Mouse (Mus musculus): ENCODE results near the gene Large1. TPM values are rescaled to one million over a fixed set of nuclear protein-coding genes. Genes with fewer than 3 reads are reported as not detected.

Gene Large1
- polyA plus RNA-seq, 1 experiment from 2014 or later: 5.8 TPM

DNA sequence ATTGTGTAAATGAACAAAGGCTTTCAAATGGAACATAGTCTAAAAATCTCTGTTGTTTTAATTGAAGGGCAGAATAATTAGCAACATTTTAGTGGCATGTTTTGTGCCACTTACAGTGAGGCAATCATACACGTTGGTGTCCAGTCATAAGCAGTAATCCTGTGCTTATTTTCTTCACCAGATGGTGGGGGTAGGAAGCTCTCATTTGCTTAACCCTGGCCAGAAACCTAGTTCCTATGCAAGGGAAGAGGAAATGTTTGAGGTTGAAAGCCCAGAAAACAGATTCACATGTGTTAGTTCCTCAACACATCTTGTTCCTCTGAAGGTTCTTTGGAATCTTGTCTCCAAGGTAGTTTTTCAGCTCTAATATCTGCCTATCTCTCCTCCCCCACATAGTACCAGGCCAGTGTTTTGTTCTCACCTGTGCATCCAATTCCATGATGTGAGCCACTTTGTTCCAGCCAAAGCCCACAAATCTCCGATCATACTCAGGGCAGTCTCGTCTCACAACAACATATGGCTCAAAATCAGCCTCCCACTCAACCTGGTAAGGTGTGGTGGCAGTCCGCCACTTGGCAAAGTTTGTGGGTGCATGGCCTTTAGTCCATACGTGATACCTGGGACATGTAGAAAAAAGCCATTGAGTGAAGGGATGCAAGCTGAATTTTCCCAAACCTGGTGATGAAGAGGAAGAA lies 535.5 kb downstream of the Large1 start:
- Histone ChIP-seq H3K9me3 (no peaks in the 10 kb centered on the region), H3K27ac (no peak overlapping the region), H3K9ac (no peak overlapping the region), H3K4me2 (no peak overlapping the region), H3K36me3 (no peaks in the 10 kb centered on the region), H3K27me3 (no peaks in the 10 kb centered on the region), H3K4me1 (no peaks in the 10 kb centered on the region), H3K4me3 (no peak overlapping the region)
- no peak for ATAC-seq (ENCODE audit: borderline replicate concordance, extremely low read depth, low FRiP score, low TSS enrichment)
- 85% methylated on average over 5 of the region's 5 CpGs for WGBS

DNA sequence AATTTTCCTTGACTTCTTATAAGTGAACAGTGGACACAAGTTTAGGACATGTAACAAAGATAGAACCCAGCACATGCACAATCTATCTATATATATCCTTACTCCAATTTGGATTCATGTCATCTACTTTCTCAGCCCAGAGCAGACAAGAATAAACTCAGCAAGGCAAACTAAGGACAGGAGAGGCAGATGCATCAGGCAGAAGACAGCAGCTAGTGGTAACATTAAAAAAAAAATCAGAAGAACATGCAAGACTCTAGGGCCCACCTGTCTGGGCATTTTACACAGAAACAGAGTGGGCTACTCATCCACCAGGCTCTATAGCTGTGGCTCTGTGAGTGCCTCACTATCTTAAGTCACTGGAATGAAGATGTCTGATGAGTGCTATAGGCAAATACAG lies 536.7 kb downstream of the Large1 start:
- Histone ChIP-seq H3K36me3 (no peaks in the 10 kb centered on the region), H3K9ac (no peak overlapping the region), H3K4me2 (no peak overlapping the region), H3K9me3 (no peaks in the 10 kb centered on the region), H3K4me1 (no peaks in the 10 kb centered on the region), H3K27ac (no peak overlapping the region), H3K4me3 (no peak overlapping the region), H3K27me3 (no peaks in the 10 kb centered on the region)
- ATAC-seq (ENCODE audit: borderline replicate concordance, extremely low read depth, low FRiP score, low TSS enrichment): no peak

GRCm38 (mm10) chr8:72815681-72816080 lies 537.7 kb downstream of the Large1 start:
- ATAC-seq (ENCODE audit: borderline replicate concordance, extremely low read depth, low FRiP score, low TSS enrichment): no peak
- Histone ChIP-seq H3K9me3 (no peaks in the 10 kb centered on the region), H3K4me2 (no peak overlapping the region), H3K9ac (no peak overlapping the region), H3K27me3 (no peaks in the 10 kb centered on the region), H3K36me3 (no peaks in the 10 kb centered on the region), H3K4me3 (no peak overlapping the region), H3K4me1 (no peaks in the 10 kb centered on the region), H3K27ac (no peak overlapping the region)
- WGBS: 80% methylated on average over 7 of the region's 7 CpGs

- Histone ChIP-seq H3K9me3 (no peaks in the 10 kb centered on the region), H3K4me1 (no peaks in the 10 kb centered on the region), H3K4me3 (no peak overlapping the region), H3K36me3 (no peaks in the 10 kb centered on the region), H3K4me2 (no peak overlapping the region), H3K27ac (no peak overlapping the region), H3K9ac (no peak overlapping the region), H3K27me3 (no peaks in the 10 kb centered on the region)
- WGBS: 89% methylated on average over 3 of the region's 3 CpGs
- no peak for ATAC-seq (ENCODE audit: borderline replicate concordance, extremely low read depth, low FRiP score, low TSS enrichment)
Measured at GRCm38 (mm10) chr8:72812690-72813089, 540.6 kb downstream of the Large1 start.

- Histone ChIP-seq H3K27ac (no peak overlapping the region), H3K4me2 (no peak overlapping the region), H3K4me1 (no peaks in the 10 kb centered on the region), H3K9me3 (no peaks in the 10 kb centered on the region), H3K4me3 (no peak overlapping the region), H3K9ac (no peak overlapping the region), H3K27me3 (no peaks in the 10 kb centered on the region), H3K36me3 (no peaks in the 10 kb centered on the region)
- WGBS: 81% methylated on average over 2 of the region's 2 CpGs
- no peak for ATAC-seq (ENCODE audit: borderline replicate concordance, extremely low read depth, low FRiP score, low TSS enrichment)
Measured at GRCm38 (mm10) chr8:72801583-72801982, 551.8 kb downstream of the Large1 start.

DNA sequence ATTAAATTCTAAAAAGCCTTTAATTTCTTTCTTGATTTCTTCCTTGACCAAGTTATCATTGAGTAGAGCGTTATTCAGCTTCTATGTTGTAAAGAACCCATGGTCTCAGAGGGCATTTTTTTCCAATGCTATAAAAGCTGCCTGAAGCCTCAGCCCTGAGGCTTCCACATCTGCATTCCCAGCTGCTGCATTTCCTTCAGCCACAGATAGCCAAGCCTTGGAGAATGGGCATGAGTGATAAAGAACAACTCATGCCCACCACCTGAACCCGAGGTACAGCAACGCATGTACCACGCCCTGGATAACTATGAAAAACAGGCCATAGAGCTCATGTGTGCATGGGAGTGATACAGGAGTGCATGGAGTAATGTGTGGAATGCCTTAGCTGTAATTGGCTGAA lies 572.7 kb downstream of the Large1 start:
- Histone ChIP-seq H3K27ac (no peak overlapping the region), H3K4me2 (no peak overlapping the region), H3K27me3 (no peaks in the 10 kb centered on the region), H3K4me1 (no peaks in the 10 kb centered on the region), H3K9ac (no peak overlapping the region), H3K36me3 (no peaks in the 10 kb centered on the region), H3K4me3 (no peak overlapping the region), H3K9me3 (no peaks in the 10 kb centered on the region)
- WGBS: 91% methylated on average over 4 of the region's 4 CpGs
- no peak for ATAC-seq (ENCODE audit: borderline replicate concordance, extremely low read depth, low FRiP score, low TSS enrichment)

GRCm38 (mm10) chr8:72777797-72778196 lies 575.5 kb downstream of the Large1 start:
- Histone ChIP-seq H3K9ac (no peak overlapping the region), H3K36me3 (no peaks in the 10 kb centered on the region), H3K4me2 (no peak overlapping the region), H3K27me3 (no peaks in the 10 kb centered on the region), H3K9me3 (no peaks in the 10 kb centered on the region), H3K27ac (no peak overlapping the region), H3K4me1 (no peaks in the 10 kb centered on the region), H3K4me3 (no peak overlapping the region)
- no peak for ATAC-seq (ENCODE audit: borderline replicate concordance, extremely low read depth, low FRiP score, low TSS enrichment)
- WGBS: 74% methylated on average over 1 of the region's 1 CpGs

DNA sequence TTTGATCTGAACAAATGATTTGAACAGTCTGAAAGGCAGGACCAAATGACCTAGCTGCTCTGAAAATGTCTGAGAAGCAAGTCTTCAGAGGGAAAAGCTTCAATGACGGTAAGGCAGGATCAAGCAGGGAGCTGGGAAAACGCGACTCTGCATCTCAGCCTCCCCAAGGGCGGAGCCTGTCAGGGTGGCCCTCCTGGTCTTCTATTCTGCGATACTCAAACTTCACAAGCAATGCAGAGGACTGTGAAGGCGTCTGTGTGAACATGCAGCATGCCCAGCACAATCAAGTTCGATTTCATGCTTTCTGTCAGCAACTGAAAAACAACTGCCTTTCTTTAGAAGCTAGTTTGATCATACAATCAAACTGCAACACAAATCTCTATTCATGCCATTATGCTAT lies 586.6 kb downstream of the Large1 start:
- WGBS: 31% methylated on average over 7 of the region's 7 CpGs
- Histone ChIP-seq H3K36me3 (no peaks in the 10 kb centered on the region), H3K9ac (no peak overlapping the region), H3K4me1 (peaks cover 3% of the 10 kb centered on the region; the same call in 1 of the 2 replicates), H3K4me2 (no peak overlapping the region), H3K9me3 (no peaks in the 10 kb centered on the region), H3K27ac (no peak overlapping the region), H3K27me3 (no peaks in the 10 kb centered on the region), H3K4me3 (no peak overlapping the region)
- ATAC-seq (ENCODE audit: borderline replicate concordance, extremely low read depth, low FRiP score, low TSS enrichment): no peak

- Histone ChIP-seq H3K36me3 (no peaks in the 10 kb centered on the region), H3K27ac (no peak overlapping the region), H3K9ac (no peak overlapping the region), H3K4me2 (no peak overlapping the region), H3K9me3 (no peaks in the 10 kb centered on the region), H3K4me1 (peaks cover 3% of the 10 kb centered on the region; the same call in 1 of the 2 replicates), H3K27me3 (no peaks in the 10 kb centered on the region), H3K4me3 (no peak overlapping the region)
- no peak for ATAC-seq (ENCODE audit: borderline replicate concordance, extremely low read depth, low FRiP score, low TSS enrichment)
- 71% methylated on average over 4 of the region's 4 CpGs for WGBS
Measured at GRCm38 (mm10) chr8:72765696-72766095, 587.6 kb downstream of the Large1 start.

Small RNA genes within 50 kb of the gene (microRNA-seq; reads per million reads assigned to microRNA genes)
- 0.74 reads per million for gene Mir28b
